Mouse (Mus musculus) brain, embryonic 14.5 days (tissue): ENCODE results near the gene Scoc. TPM values are rescaled to one million over a fixed set of nuclear protein-coding genes. Genes with fewer than 3 reads are reported as not detected.

Source experiments
- DNase-seq: peaks from one replicate; pipeline ENCODE4 v3.0.0-alpha.2; 2011; ENCODE audit warnings: low read depth
- CTCF ChIP-seq: fragments of 200-500 bp; IDR thresholded peaks from 2 replicates; pipeline ENCODE4 v1.5.1; 2012; ENCODE audit warnings: inconsistent platforms, mild to moderate bottlenecking, moderate library complexity, borderline replicate concordance; ENCODE audit not compliant: insufficient read depth, insufficient read length; ENCODE audit errors: extremely low read depth
- POLR2A ChIP-seq: fragments of 200-500 bp; IDR thresholded peaks from 2 replicates; pipeline ENCODE4 v1.6.1; 2012; ENCODE audit warnings: mild to moderate bottlenecking, inconsistent platforms, borderline replicate concordance; ENCODE audit not compliant: poor library complexity, insufficient read depth, insufficient read length, severe bottlenecking; ENCODE audit errors: extremely low read depth
- polyA plus RNA-seq: library from polyadenylated mRNA; depleted of rRNA; stranded (reverse); fragments of >200 nt; gene quantifications from 2 replicates; pipeline ENCODE4 v1.2.3, GENCODE M21; 2012; rRNA removed

The Scoc gene
- polyA plus RNA-seq, 1 experiment, result 160 TPM

DNA sequence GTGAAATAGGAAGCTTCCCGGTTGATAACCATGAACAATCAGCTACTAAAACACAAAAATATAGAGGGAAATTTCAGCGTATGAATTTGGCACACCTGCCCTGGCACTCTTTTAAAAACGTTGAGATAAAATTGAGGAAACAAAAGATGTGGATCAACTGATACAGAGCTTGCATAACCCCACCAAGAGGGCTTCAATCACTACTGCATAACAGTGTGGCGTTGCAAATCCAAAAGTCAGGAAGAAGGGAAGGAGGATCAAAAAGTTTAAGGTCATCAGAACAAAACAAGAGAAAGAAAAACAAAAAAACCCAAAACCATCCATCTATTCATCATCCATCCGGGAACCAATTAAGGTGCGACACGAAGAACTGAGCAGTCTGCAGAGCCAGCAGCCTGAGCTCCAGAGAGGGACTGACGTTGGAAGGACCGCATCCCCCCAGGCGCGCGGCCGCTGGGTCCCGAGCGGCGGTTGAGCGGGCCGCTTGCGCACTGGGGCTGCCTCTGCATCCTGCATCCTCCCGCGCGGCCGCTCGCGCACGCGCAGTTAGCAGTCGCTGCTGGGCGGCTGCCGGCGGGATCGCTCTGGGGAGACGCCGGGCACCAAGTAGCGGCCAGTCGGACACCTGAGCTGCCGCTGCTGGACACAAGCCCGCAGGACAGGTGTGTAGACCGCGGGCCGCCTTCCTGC, 68.7 kb downstream of the Scoc start, which contains the start of gene Clgn:
Gene Clgn (plus strand): TSS at position 552 of the 690 bp plus-strand sequence.
- peak; percentile 90 for DNase-seq
- TF ChIP-seq CTCF (no peak), POLR2A (peak; percentile 54; the same call in 1 of the 2 replicates)

- DNase-seq, result no peak
- TF ChIP-seq CTCF (no peak), POLR2A (no peak)
Measured at GRCm38 (mm10) chr8:83382850-83383249, 75.3 kb downstream of the Scoc start.

DNA sequence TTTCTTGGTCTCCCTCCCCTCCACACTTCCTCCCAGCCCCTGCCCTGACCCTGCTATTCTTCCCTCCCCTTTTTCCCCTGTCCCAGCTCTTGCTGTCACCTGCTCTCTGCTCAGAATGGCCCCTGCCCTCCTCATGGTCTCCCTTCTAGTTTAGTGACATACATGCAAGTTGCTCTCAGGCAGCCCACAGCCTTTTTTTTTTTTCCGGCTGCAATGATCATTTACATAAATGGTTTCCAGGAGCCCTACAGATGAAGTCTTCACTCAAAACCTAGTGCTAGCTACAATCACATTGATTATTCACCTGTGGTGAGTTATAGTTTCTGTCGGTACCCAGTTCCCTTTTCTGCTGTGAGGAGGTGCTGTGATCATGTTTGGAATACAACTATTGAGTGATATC, 77.2 kb downstream of the Scoc start:
- DNase-seq, result no peak
- TF ChIP-seq CTCF (no peak), POLR2A (no peak)

DNA sequence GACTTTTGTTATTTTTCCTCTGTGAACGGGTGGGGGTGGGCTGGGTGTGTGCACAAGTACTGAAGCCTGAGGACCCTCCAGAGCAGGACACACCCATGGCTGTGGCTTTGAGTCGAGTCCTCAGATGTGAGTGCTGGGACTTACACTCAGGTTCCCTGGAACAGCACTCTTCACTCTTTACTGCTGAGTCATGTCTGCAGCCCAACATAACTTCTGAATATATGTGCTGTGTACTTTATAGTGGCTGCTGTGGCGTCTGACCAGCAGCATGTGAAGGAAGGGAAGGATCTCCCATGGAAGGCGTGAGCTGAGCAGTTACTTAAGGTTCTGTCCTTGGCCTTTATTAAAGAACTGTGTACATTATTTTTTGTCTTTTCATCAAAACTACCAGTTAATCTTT, 78.0 kb downstream of the Scoc start:
- TF ChIP-seq POLR2A (no peak), CTCF (no peak)
- no peak for DNase-seq

Other genes with a start within 250 kb of the Scoc start
- 0.54 and 0.55 TPM in 2 replicates for gene Ucp1, start 168.0 kb downstream of the Scoc start, polyA plus RNA-seq
- 20.3 and 21.8 TPM in 2 replicates for gene Elmod2, start 125.9 kb downstream of the Scoc start, polyA plus RNA-seq
- not detected in 2 replicates for gene Mgat4d, start 109.9 kb downstream of the Scoc start, polyA plus RNA-seq
- 5.0 and 7.1 TPM in 2 replicates for gene Clgn, start 68.5 kb downstream of the Scoc start, polyA plus RNA-seq
- gene Olfr370, start 77.4 kb upstream of the Scoc start, polyA plus RNA-seq, result 0.10 and 0.15 TPM in 2 replicates
- gene Ndufb7, start 108.3 kb upstream of the Scoc start, polyA plus RNA-seq, result 294 and 383 TPM in 2 replicates
- gene Tecr, start 149.6 kb upstream of the Scoc start, polyA plus RNA-seq, result 913 and 1,191 TPM in 2 replicates
- gene Dnajb1, start 149.8 kb upstream of the Scoc start, polyA plus RNA-seq, result 35.1 and 38.0 TPM in 2 replicates
- 91.4 and 105 TPM in 2 replicates for gene Gipc1, start 194.3 kb upstream of the Scoc start, polyA plus RNA-seq
- gene Ptger1, start 208.3 kb upstream of the Scoc start, polyA plus RNA-seq, result 1.1 and 1.4 TPM in 2 replicates
- 65.5 and 74.6 TPM in 2 replicates for gene Pkn1, start 240.8 kb upstream of the Scoc start, polyA plus RNA-seq